Mouse (Mus musculus): ENCODE data around the gene Th. TPM values are rescaled to one million over a fixed set of nuclear protein-coding genes. Genes with fewer than 3 reads are reported as not detected.

Gene Th
- polyA plus RNA-seq, 1 experiment: not detected

- peaks cover 69% of the 10 kb centered on the region for H3K27me3 ChIP-seq (replicated peaks)
- TF ChIP-seq FLI1 (IDR thresholded peaks at IDR 0.05; ENCODE audit: low read length): no peak
- TF ChIP-seq GATA1 (IDR thresholded peaks at IDR 0.05; ENCODE audit: borderline replicate concordance, low read length): no peak
- no peak overlapping the region for H3K4me3 ChIP-seq (replicated peaks)
Measured at GRCm38 (mm10) chr7:142893721-142894639, 36.9 kb downstream of the Th start.

GRCm38 (mm10) chr7:142893296-142893695, 37.6 kb downstream of the Th start:
- H3K4me3 ChIP-seq (replicated peaks): no peak overlapping the region
- H3K27me3 ChIP-seq (replicated peaks): peaks cover 62% of the 10 kb centered on the region
- no peaks in the 10 kb centered on the region for H3K9me3 ChIP-seq
- no peak for TF ChIP-seq GATA1 (IDR thresholded peaks at IDR 0.05; ENCODE audit: borderline replicate concordance, low read length)
- TF ChIP-seq FLI1 (IDR thresholded peaks at IDR 0.05; ENCODE audit: low read length): no peak
- H3K36me3 ChIP-seq (replicated peaks; ENCODE audit: low read length): no peaks in the 10 kb centered on the region
- peaks cover 6% of the 10 kb centered on the region; the same call in 1 of the 2 replicates for H3K4me1 ChIP-seq

More at GRCm38 (mm10) chr7:142893721-142894639, 36.9 kb downstream of the Th start:
- Histone ChIP-seq H3K9me3 (no peaks in the 10 kb centered on the region), H3K4me1 (peaks cover 6% of the 10 kb centered on the region; the same call in 1 of the 2 replicates), H3K36me3 (replicated peaks; ENCODE audit: low read length) (no peaks in the 10 kb centered on the region)

DNA sequence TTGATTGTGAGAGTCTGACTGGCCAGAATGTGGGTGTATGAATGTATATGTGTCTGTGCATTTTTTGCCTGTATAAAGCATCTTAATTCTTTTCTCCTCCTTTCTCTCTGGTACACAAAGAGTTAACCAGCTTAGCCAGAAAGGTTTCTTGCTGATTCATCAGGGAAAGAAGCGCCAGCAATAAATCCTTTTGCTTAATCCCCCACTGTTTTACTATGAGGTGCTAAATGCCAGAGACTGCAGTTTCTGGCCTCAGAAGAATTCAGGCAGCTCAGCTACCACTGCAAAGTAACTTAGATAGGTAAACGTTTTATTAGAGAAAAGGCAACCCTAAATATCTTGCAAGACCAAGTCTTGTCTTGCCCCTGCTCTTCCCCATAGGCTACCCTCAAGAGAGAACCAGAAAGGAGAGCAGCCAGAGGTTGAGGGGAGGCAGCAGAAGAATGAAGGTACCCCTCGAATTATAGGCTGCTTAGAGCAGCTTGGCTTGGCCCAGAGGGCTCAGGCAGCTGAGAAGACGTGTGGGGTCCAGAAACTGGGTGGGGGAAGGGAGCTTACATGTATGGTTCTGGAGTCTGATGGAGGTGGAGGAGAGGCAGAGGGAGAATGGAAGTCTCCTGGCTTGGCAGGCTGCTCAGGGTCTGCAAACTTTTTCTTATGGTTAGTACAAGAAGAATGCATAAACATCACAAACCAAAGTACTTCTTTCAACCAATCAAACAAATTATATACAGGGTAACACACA, 61.3 kb downstream of the Th start:
- no peaks in the 10 kb centered on the region for H3K36me3 ChIP-seq (replicated peaks; ENCODE audit: low read length)
- no peaks in the 10 kb centered on the region for H3K4me1 ChIP-seq
- peaks cover 8% of the 10 kb centered on the region for H3K27me3 ChIP-seq (replicated peaks)
- H3K9me3 ChIP-seq: no peaks in the 10 kb centered on the region
- no peak for TF ChIP-seq GATA1 (IDR thresholded peaks at IDR 0.05; ENCODE audit: borderline replicate concordance, low read length)
- no peak for TF ChIP-seq FLI1 (IDR thresholded peaks at IDR 0.05; ENCODE audit: low read length)
- H3K4me3 ChIP-seq (replicated peaks): no peak overlapping the region

- Histone ChIP-seq H3K27me3 (replicated peaks) (peaks cover 2% of the 10 kb centered on the region), H3K4me1 (no peaks in the 10 kb centered on the region)
- no peak for TF ChIP-seq GATA1 (IDR thresholded peaks at IDR 0.05; ENCODE audit: borderline replicate concordance, low read length)
- TF ChIP-seq FLI1 (IDR thresholded peaks at IDR 0.05; ENCODE audit: low read length): no peak
Measured at GRCm38 (mm10) chr7:142850681-142851080, 80.2 kb downstream of the Th start.

More at GRCm38 (mm10) chr7:142850681-142851080, 80.2 kb downstream of the Th start:
- Histone ChIP-seq H3K36me3 (replicated peaks; ENCODE audit: low read length) (no peaks in the 10 kb centered on the region), H3K4me3 (replicated peaks) (no peak overlapping the region), H3K9me3 (no peaks in the 10 kb centered on the region)

Other genes starting within 250 kb of the Th start
- not detected in 2 replicates for gene Ins2, start 187.7 kb downstream of the Th start, polyA plus RNA-seq (2012; ENCODE audit: insufficient read depth, low replicate concordance)
- gene Ascl2, start 38.1 kb upstream of the Th start, polyA plus RNA-seq (2012; ENCODE audit: insufficient read depth, low replicate concordance): 2.4 and 6.3 TPM in 2 replicates
- gene Tspan32, start 73.9 kb upstream of the Th start, polyA plus RNA-seq (2012; ENCODE audit: insufficient read depth, low replicate concordance): 109 and 119 TPM in 2 replicates
- gene Cd81, start 121.6 kb upstream of the Th start, polyA plus RNA-seq (2012; ENCODE audit: insufficient read depth, low replicate concordance): 774 and 1,679 TPM in 2 replicates
- 167 and 219 TPM in 2 replicates for gene Tssc4, start 138.1 kb upstream of the Th start, polyA plus RNA-seq (2012; ENCODE audit: insufficient read depth, low replicate concordance)
- gene Trpm5, start 163.5 kb upstream of the Th start, polyA plus RNA-seq (2012; ENCODE audit: insufficient read depth, low replicate concordance): not detected in 2 replicates
- not detected in 2 replicates for gene Kcnq1, start 175.2 kb upstream of the Th start, polyA plus RNA-seq (2012; ENCODE audit: insufficient read depth, low replicate concordance)